Mouse (Mus musculus) liver, embryonic 14.5 days (tissue): ENCODE data around the gene Nrp2. TPM values are rescaled to one million over a fixed set of nuclear protein-coding genes. Genes with fewer than 3 reads are reported as not detected.

ENCODE experiments used
- ATAC-seq: fragments of 200-750 bp; cut with Nextera tagmentation; 2 replicates; pipeline ENCODE4 v1.8.0; 2017; ENCODE audit warnings: moderate number of reproducible peaks, mild to moderate bottlenecking, moderate library complexity; ENCODE audit not compliant: insufficient read depth
- DNase-seq, 3 experiments: peaks; one replicate each; pipeline ENCODE4 v3.0.0-alpha.2; 2012 to 2013; ENCODE audit warnings: low read depth in 3 of 3, low spot score in 3 of 3
- H3K27ac ChIP-seq: fragments of 300-500 bp; sonication (generic); 2 replicates; pipeline ENCODE4 v1.5.1; 2014; ENCODE audit warnings: moderate library complexity, mild to moderate bottlenecking, control low read depth, inconsistent platforms
- H3K27me3 ChIP-seq: fragments of 300-500 bp; sonication (generic); 2 replicates; pipeline ENCODE4 v1.6.1; 2014; ENCODE audit warnings: mild to moderate bottlenecking, low read length, moderate library complexity; ENCODE audit not compliant: control insufficient read depth, insufficient read depth
- H3K36me3 ChIP-seq: fragments of 300-500 bp; sonication (generic); replicated peaks from 2 replicates; pipeline ENCODE4 v1.6.1; 2014; ENCODE audit warnings: low read depth; ENCODE audit not compliant: control insufficient read depth, insufficient read depth
- H3K4me1 ChIP-seq, 2 experiments: fragments of 200-500 bp in 1 of 2; fragments of 300-500 bp in 1 of 2; sonication (generic) in 1 of 2; replicated peaks; 2 replicates each; pipeline ENCODE4 v1.6.1; 2012 to 2014; ENCODE audit warnings: antibody characterized with exemption in 1 of 2, inconsistent platforms in 1 of 2, low read length in 1 of 2; ENCODE audit not compliant: control insufficient read depth in 2 of 2, insufficient read depth in 2 of 2
- H3K4me2 ChIP-seq: fragments of 300-500 bp; sonication (generic); 2 replicates; pipeline ENCODE4 v1.6.1; 2014; ENCODE audit warnings: low read depth, mild to moderate bottlenecking, control low read depth, moderate library complexity
- H3K4me3 ChIP-seq, 2 experiments: fragments of 200-500 bp in 1 of 2; fragments of 300-500 bp in 1 of 2; sonication (generic) in 1 of 2; 2 replicates each; pipeline ENCODE4 v1.5.1; 2012 to 2014; ENCODE audit warnings: low read depth in 2 of 2, low read length in 2 of 2, mild to moderate bottlenecking in 2 of 2, control low read depth in 1 of 2, inconsistent platforms in 1 of 2, moderate library complexity in 1 of 2; ENCODE audit not compliant: insufficient read depth in 1 of 2
- H3K9ac ChIP-seq: fragments of 300-500 bp; sonication (generic); replicated peaks from 2 replicates; pipeline ENCODE4 v1.6.1; 2014; ENCODE audit warnings: mild to moderate bottlenecking, control low read depth, moderate library complexity
- H3K9me3 ChIP-seq: fragments of 300-500 bp; sonication (generic); 2 replicates; pipeline ENCODE4 v1.6.1; 2016; ENCODE audit warnings: low read length, mixed read lengths; ENCODE audit not compliant: control insufficient read depth
- CTCF ChIP-seq: IDR thresholded peaks from 2 replicates; pipeline ENCODE4 v1.5.1; 2016; ENCODE audit warnings: antibody characterized with exemption, low read depth, control low read depth
- EP300 ChIP-seq: IDR thresholded peaks from 2 replicates; pipeline ENCODE4 v1.6.1; 2016; ENCODE audit warnings: antibody characterized with exemption, low read depth
- WGBS: fragments of 180-500 bp; shearing (Covaris S2); extraction: QIAGEN DNeasy Blood & Tissue Kit; methylation state at CpG from one replicate; pipeline ENCODE4 v1.1.7; 2014; ENCODE audit not compliant: insufficient replicate concordance; 5-methylcytosine and 5-hydroxymethylcytosine counted together
- polyA plus RNA-seq, 2 experiments: library from polyadenylated mRNA; depleted of rRNA in 1 of 2; stranded (reverse) in 1 of 2; unstranded in 1 of 2; fragments of >200 nt; fragmentation: Nextera tagmentation in 1 of 2; extraction: Ambion mirVana in 1 of 2; gene quantifications; 2 replicates each; pipeline versions ENCODE4 v1.2.1 to v1.2.3; 2012 to 2014

The Nrp2 gene
- polyA plus RNA-seq, 2 experiments: 0.32 to 0.76 TPM

GRCm38 (mm10) chr1:62699801-62700200, 3.3 kb upstream of the Nrp2 start:
- no peak for ATAC-seq
- Histone ChIP-seq H3K4me3 (no peak overlapping the region), H3K4me2 (no peak overlapping the region), H3K36me3 (no peaks in the 10 kb centered on the region), H3K4me1 (no peaks in the 10 kb centered on the region), H3K9ac (no peak overlapping the region), H3K9me3 (no peaks in the 10 kb centered on the region), H3K27ac (no peak overlapping the region), H3K27me3 (peaks cover 35% of the 10 kb centered on the region)
- TF ChIP-seq EP300 (no peak), CTCF (no peak)
- no peak for DNase-seq
- 69% methylated on average over 4 of the region's 4 CpGs for WGBS

- Histone ChIP-seq H3K27me3 (peaks cover 50% of the 10 kb centered on the region), H3K9ac (no peak overlapping the region), H3K4me3 (no peak overlapping the region), H3K9me3 (no peaks in the 10 kb centered on the region), H3K4me2 (no peak overlapping the region), H3K36me3 (no peaks in the 10 kb centered on the region), H3K4me1 (no peaks in the 10 kb centered on the region), H3K27ac (no peak overlapping the region)
- DNase-seq: peak; percentile 22 to 33 (median 28)
- ATAC-seq: no peak
- WGBS: 22% methylated on average over 10 of the region's 10 CpGs
- TF ChIP-seq CTCF (peak; percentile 66), EP300 (no peak)
Observed at GRCm38 (mm10) chr1:62701065-62701921, 1.8 kb upstream of the Nrp2 start.

GRCm38 (mm10) chr1:62702743-62703142, 342 bp upstream of the Nrp2 start:
- peak overlapping the region; percentile 62 for H3K4me2 ChIP-seq
- no peak for ATAC-seq
- DNase-seq: no peak
- H3K27ac ChIP-seq: no peak overlapping the region
- H3K9ac ChIP-seq: no peak overlapping the region
- TF ChIP-seq EP300: no peak
- no peak for TF ChIP-seq CTCF
- peak overlapping the region; percentile 40 to 41 for H3K4me3 ChIP-seq
- H3K4me1 ChIP-seq: no peaks in the 10 kb centered on the region
- no peaks in the 10 kb centered on the region for H3K9me3 ChIP-seq
- WGBS: under 1% methylated on average over 25 of the region's 25 CpGs
- H3K36me3 ChIP-seq: no peaks in the 10 kb centered on the region
- peaks cover 64% of the 10 kb centered on the region for H3K27me3 ChIP-seq

GRCm38 (mm10) chr1:62704117-62704888, 1.2 kb downstream of the Nrp2 start:
- H3K4me3 ChIP-seq: peak overlapping the region in 1 of 2 experiments; percentile 3; a peak in 2 of 4 replicates
- no peak overlapping the region for H3K27ac ChIP-seq
- no peak for ATAC-seq
- WGBS: 3% methylated on average over 9 of the region's 9 CpGs
- no peak overlapping the region for H3K9ac ChIP-seq
- DNase-seq: no peak
- H3K27me3 ChIP-seq: peaks cover 70% of the 10 kb centered on the region
- 0 out of 2 replicates have a peak overlapping the region, but pooled peaks have one; percentile 62 for H3K4me2 ChIP-seq
- TF ChIP-seq EP300: no peak
- TF ChIP-seq CTCF: no peak
- no peaks in the 10 kb centered on the region for H3K36me3 ChIP-seq
- H3K4me1 ChIP-seq: no peaks in the 10 kb centered on the region
- H3K9me3 ChIP-seq: no peaks in the 10 kb centered on the region

- peak overlapping the region; percentile 9 to 16; a peak in 2 of 4 replicates for H3K4me3 ChIP-seq
- H3K36me3 ChIP-seq: no peaks in the 10 kb centered on the region
- 13% methylated on average over 16 of the region's 16 CpGs for WGBS
- no peaks in the 10 kb centered on the region for H3K4me1 ChIP-seq
- DNase-seq (no peak), ATAC-seq (no peak)
- H3K9ac ChIP-seq: no peak overlapping the region
- TF ChIP-seq EP300: no peak
- TF ChIP-seq CTCF: no peak
- peaks cover 70% of the 10 kb centered on the region for H3K27me3 ChIP-seq
- H3K4me2 ChIP-seq: no peak overlapping the region
- no peak overlapping the region for H3K27ac ChIP-seq
- H3K9me3 ChIP-seq: no peaks in the 10 kb centered on the region
Observed at GRCm38 (mm10) chr1:62704889-62705516, 1.9 kb downstream of the Nrp2 start.
